Mouse (Mus musculus): ENCODE results near the gene Fancl. TPM values are rescaled to one million over a fixed set of nuclear protein-coding genes. Genes with fewer than 3 reads are reported as not detected.

Fancl gene
- total and polyA plus RNA-seq, 3 experiments: 1.6 to 9.1 (median 7.6) TPM

DNA sequence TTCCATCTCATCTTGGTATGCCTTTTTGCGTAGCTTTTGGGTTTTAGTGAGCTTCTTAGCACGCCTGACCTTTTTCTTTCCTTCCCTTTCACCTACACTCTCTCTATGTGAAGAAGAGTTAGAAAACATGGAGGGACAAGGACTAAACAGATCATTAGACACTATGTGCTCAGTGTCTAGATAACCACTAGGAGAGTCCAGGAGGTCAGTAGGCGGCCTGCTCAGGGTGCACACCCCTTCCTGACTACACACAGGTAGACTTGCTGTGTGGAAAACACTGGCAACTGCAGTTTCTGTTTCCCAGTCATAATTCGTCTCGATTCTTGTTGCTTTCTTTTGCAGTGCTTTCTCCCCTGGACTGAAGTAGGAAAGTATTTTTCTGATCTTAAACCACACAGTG is 110.0 kb downstream of the Fancl start:
- H3K4me3 ChIP-seq: no peak overlapping the region
- TF ChIP-seq CTCF (IDR thresholded peaks at IDR 0.05): no peak
- TF ChIP-seq EP300 (IDR thresholded peaks at IDR 0.05; ENCODE audit: insufficient read depth, low read depth, low read length): no peak
- no peak for TF ChIP-seq POLR2A (IDR thresholded peaks at IDR 0.05; ENCODE audit: insufficient read depth, low read depth, low read length)
- H3K79me2 ChIP-seq (replicated peaks; ENCODE audit: control insufficient read depth, insufficient read depth, low read length): no peaks in the 10 kb centered on the region
- H3K4me1 ChIP-seq (ENCODE audit: control insufficient read depth, insufficient read depth, low read length): no peaks in the 10 kb centered on the region; the same call in 1 of the 2 replicates
- DNase-seq: no peak
- no peak overlapping the region for H3K27ac ChIP-seq
- intact Hi-C loops (cut with DNase I): loop anchor here (10.0 kb wide), 1 partner anchor 291 kb away; no protein-coding TSS in a partner anchor
- H3K27me3 ChIP-seq (ENCODE audit: control insufficient read depth, insufficient read depth, low read length): no peaks in the 10 kb centered on the region
- H3K36me3 ChIP-seq (ENCODE audit: control insufficient read depth, insufficient read depth, low read length): no peaks in the 10 kb centered on the region
- 91% methylated on average over 5 of the region's 5 CpGs for WGBS
- H3K9ac ChIP-seq (ENCODE audit: low read depth, low read length): no peak overlapping the region

DNA sequence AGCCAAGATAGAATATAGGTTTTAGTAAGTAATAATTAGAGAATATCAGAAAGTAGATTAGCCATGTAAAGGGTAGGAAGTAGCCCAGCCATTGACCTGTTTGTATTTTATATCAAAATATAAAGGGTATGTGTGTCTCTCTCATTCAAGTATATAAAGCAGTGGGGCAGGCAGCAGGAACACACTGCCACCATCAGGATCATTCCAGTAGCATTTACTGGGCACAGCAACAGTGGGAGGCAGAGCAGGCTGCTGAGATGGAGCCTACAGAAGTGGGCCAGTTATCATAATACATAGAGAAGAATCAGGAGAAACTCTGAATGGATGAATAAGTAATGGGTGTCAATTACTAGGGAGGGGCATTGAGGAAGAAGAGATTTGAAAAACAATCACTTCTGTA is 127.7 kb downstream of the Fancl start:
- TF ChIP-seq CTCF (IDR thresholded peaks at IDR 0.05): peak; percentile 12; the same call in 1 of the 2 replicates
- TF ChIP-seq POLR2A (IDR thresholded peaks at IDR 0.05; ENCODE audit: insufficient read depth, low read depth, low read length): no peak
- no peak for TF ChIP-seq EP300 (IDR thresholded peaks at IDR 0.05; ENCODE audit: insufficient read depth, low read depth, low read length)
- H3K4me3 ChIP-seq: no peak overlapping the region
- H3K4me1 ChIP-seq (ENCODE audit: control insufficient read depth, insufficient read depth, low read length): no peaks in the 10 kb centered on the region
- intact Hi-C loops (cut with DNase I): no loop called here
- H3K36me3 ChIP-seq (ENCODE audit: control insufficient read depth, insufficient read depth, low read length): no peaks in the 10 kb centered on the region
- H3K9ac ChIP-seq (ENCODE audit: low read depth, low read length): no peak overlapping the region
- DNase-seq: no peak
- H3K27ac ChIP-seq: no peak overlapping the region
- H3K79me2 ChIP-seq (replicated peaks; ENCODE audit: control insufficient read depth, insufficient read depth, low read length): no peaks in the 10 kb centered on the region
- H3K27me3 ChIP-seq (ENCODE audit: control insufficient read depth, insufficient read depth, low read length): no peaks in the 10 kb centered on the region

DNA sequence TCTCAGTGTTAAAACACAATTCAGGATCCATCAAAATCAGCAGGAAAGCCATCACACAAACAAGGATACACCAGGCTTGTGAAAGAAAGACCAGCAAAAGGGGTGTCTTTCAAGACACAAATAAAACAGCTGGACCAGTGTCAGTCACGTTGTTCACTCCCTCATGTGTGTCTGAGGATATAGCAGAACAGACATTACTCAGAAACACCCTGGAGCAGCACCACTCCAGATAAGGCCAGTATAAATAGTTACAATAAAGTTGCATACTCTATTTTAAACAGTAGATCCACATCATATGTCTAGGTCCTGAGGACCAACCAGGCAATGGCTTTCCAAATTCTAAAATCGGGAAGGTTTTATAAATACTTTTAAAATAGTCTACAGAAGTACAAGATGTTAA is 130.2 kb downstream of the Fancl start:
- TF ChIP-seq POLR2A (IDR thresholded peaks at IDR 0.05; ENCODE audit: insufficient read depth, low read depth, low read length) (no peak), CTCF (IDR thresholded peaks at IDR 0.05) (no peak), EP300 (IDR thresholded peaks at IDR 0.05; ENCODE audit: insufficient read depth, low read depth, low read length) (no peak)
- DNase-seq: no peak
- H3K27me3 ChIP-seq (ENCODE audit: control insufficient read depth, insufficient read depth, low read length): no peaks in the 10 kb centered on the region
- no peaks in the 10 kb centered on the region for H3K79me2 ChIP-seq (replicated peaks; ENCODE audit: control insufficient read depth, insufficient read depth, low read length)
- no peak overlapping the region for H3K4me3 ChIP-seq
- no peak overlapping the region for H3K9ac ChIP-seq (ENCODE audit: low read depth, low read length)
- H3K4me1 ChIP-seq (ENCODE audit: control insufficient read depth, insufficient read depth, low read length): no peaks in the 10 kb centered on the region
- H3K36me3 ChIP-seq (ENCODE audit: control insufficient read depth, insufficient read depth, low read length): no peaks in the 10 kb centered on the region
- WGBS: 57% methylated on average over 2 of the region's 2 CpGs
- intact Hi-C loops (cut with DNase I): no loop called here
- no peak overlapping the region for H3K27ac ChIP-seq

DNA sequence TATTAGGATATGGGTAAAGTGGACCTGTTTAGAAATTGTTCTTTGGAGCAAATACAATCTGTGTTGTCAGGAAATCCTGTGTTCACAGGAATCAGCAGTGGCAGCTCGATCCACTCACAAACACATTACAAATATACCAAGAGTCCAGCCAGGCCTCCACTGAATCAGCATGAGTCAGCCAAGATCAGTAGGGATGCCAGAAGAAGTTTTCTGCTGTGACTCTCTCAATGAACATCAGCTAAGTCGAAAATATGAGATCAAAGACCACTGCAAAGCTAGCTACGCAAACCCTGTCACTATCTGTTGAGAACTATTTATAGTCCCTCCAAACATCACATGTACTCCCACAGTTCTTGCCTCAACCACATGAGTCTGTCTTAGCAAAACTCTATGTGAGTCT is 133.1 kb downstream of the Fancl start:
- 44% methylated on average over 3 of the region's 3 CpGs for WGBS
- Histone ChIP-seq H3K27me3 (ENCODE audit: control insufficient read depth, insufficient read depth, low read length) (no peaks in the 10 kb centered on the region), H3K36me3 (ENCODE audit: control insufficient read depth, insufficient read depth, low read length) (no peaks in the 10 kb centered on the region), H3K4me1 (ENCODE audit: control insufficient read depth, insufficient read depth, low read length) (no peaks in the 10 kb centered on the region), H3K9ac (ENCODE audit: low read depth, low read length) (no peak overlapping the region), H3K4me3 (no peak overlapping the region), H3K79me2 (replicated peaks; ENCODE audit: control insufficient read depth, insufficient read depth, low read length) (no peaks in the 10 kb centered on the region), H3K27ac (no peak overlapping the region)
- TF ChIP-seq CTCF (IDR thresholded peaks at IDR 0.05) (no peak), EP300 (IDR thresholded peaks at IDR 0.05; ENCODE audit: insufficient read depth, low read depth, low read length) (no peak), POLR2A (IDR thresholded peaks at IDR 0.05; ENCODE audit: insufficient read depth, low read depth, low read length) (no peak)
- peak in 1 of 2 experiments; percentile 3 for DNase-seq
- intact Hi-C loops (cut with DNase I): no loop called here

Other genes with a start within 250 kb of the Fancl start
- gene 5730522E02Rik, start 175.4 kb upstream of the Fancl start, total RNA-seq (2021): not detected
- gene 5730522E02Rik, start 175.4 kb upstream of the Fancl start, polyA plus RNA-seq (2012; rRNA removed): not detected in 2 replicates
- not detected for gene Gm6899, start 207.1 kb downstream of the Fancl start, total RNA-seq (2021)
- gene Gm6899, start 207.1 kb downstream of the Fancl start, polyA plus RNA-seq (2012; rRNA removed): not detected in 2 replicates
- 1 to 10 TPM; 4.5 to 6.0 TPM for gene Vrk2, start 207.9 kb downstream of the Fancl start, total RNA-seq (2021)
- 1.6 and 3.4 TPM in 2 replicates for gene Vrk2, start 207.9 kb downstream of the Fancl start, polyA plus RNA-seq (2012; rRNA removed)

Data from heart, adult 2 months (tissue).